Mouse (Mus musculus): ENCODE results near the gene Gm20379. TPM values are rescaled to one million over a fixed set of nuclear protein-coding genes. Genes with fewer than 3 reads are reported as not detected.

The Gm20379 gene
- not detected in 2 replicates for polyA plus RNA-seq (2011; ENCODE audit: insufficient read length, low read depth, missing spikeins)

DNA sequence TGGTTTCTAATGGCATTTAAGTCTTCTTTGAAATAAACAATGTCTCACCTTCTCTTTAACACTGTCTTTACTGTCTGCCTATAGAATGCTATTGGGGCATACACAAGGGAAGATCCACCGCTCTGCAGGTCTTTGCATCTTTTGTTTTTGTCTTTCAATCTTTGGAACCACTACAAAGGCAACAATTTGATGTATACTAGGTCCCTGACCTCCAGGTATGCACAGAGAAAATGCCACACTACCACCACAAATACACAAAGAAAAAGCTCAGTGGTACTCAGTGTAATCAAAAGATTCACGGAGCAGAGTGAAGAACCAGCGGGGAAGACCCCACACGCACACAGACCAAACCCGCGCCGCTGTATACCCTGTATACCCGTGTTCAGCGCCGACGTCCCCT, at the start of gene Gm20379:
Gm20379 (plus strand) TSS at position 301 of the 400 bp plus-strand sequence.
- H3K4me1 ChIP-seq (ENCODE audit: control insufficient read depth, insufficient read depth, low read length), result no peaks in the 10 kb centered on the region
- no peak within 1 kb of the TSS for H3K4me3 ChIP-seq (ENCODE audit: insufficient read depth, low read length)
- TF ChIP-seq CTCF (IDR thresholded peaks at IDR 0.05; ENCODE audit: borderline replicate concordance, insufficient read depth, low read length) (no peak), POLR2A (IDR thresholded peaks at IDR 0.05; ENCODE audit: low read depth, low read length) (no peak)
- no peak within 1 kb of the TSS for H3K27ac ChIP-seq (ENCODE audit: insufficient read depth, low read length)

- TF ChIP-seq CTCF (IDR thresholded peaks at IDR 0.05; ENCODE audit: borderline replicate concordance, insufficient read depth, low read length) (no peak), POLR2A (IDR thresholded peaks at IDR 0.05; ENCODE audit: low read depth, low read length) (no peak)
- Histone ChIP-seq H3K4me1 (ENCODE audit: control insufficient read depth, insufficient read depth, low read length) (no peaks in the 10 kb centered on the region), H3K27ac (ENCODE audit: insufficient read depth, low read length) (no peak overlapping the region), H3K4me3 (ENCODE audit: insufficient read depth, low read length) (no peak overlapping the region)
Observed at GRCm38 (mm10) chr13:92261329-92261728, 44.5 kb upstream of the Gm20379 start.

- H3K4me1 ChIP-seq (ENCODE audit: control insufficient read depth, insufficient read depth, low read length), result no peaks in the 10 kb centered on the region
- no peak overlapping the region for H3K4me3 ChIP-seq (ENCODE audit: insufficient read depth, low read length)
- H3K27ac ChIP-seq (ENCODE audit: insufficient read depth, low read length), result no peak overlapping the region
- no peak for TF ChIP-seq CTCF (IDR thresholded peaks at IDR 0.05; ENCODE audit: borderline replicate concordance, insufficient read depth, low read length)
- no peak for TF ChIP-seq POLR2A (IDR thresholded peaks at IDR 0.05; ENCODE audit: low read depth, low read length)
Observed at GRCm38 (mm10) chr13:92263566-92263965, 42.2 kb upstream of the Gm20379 start.

DNA sequence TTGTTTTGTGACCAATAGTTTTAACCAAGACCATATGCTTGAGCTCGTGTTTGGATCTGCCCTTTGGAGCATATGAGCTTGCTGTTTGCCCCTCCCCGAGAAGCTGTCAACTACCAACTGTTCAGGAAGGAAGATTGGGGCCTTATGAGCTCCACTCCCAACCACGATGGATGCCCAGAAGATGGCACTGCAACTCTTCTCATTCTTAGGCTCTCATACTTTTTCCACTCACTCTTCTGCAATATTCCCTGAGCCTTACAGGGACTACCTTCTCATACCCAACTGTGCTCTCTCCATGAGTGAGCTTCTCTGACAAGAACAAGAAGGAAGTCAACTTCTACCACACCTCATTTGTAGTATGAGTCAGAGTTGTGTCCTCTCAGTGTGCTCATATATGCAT, 38.7 kb upstream of the Gm20379 start:
- no peaks in the 10 kb centered on the region for H3K4me1 ChIP-seq (ENCODE audit: control insufficient read depth, insufficient read depth, low read length)
- no peak overlapping the region for H3K4me3 ChIP-seq (ENCODE audit: insufficient read depth, low read length)
- H3K27ac ChIP-seq (ENCODE audit: insufficient read depth, low read length), result no peak overlapping the region
- no peak for TF ChIP-seq CTCF (IDR thresholded peaks at IDR 0.05; ENCODE audit: borderline replicate concordance, insufficient read depth, low read length)
- no peak for TF ChIP-seq POLR2A (IDR thresholded peaks at IDR 0.05; ENCODE audit: low read depth, low read length)

DNA sequence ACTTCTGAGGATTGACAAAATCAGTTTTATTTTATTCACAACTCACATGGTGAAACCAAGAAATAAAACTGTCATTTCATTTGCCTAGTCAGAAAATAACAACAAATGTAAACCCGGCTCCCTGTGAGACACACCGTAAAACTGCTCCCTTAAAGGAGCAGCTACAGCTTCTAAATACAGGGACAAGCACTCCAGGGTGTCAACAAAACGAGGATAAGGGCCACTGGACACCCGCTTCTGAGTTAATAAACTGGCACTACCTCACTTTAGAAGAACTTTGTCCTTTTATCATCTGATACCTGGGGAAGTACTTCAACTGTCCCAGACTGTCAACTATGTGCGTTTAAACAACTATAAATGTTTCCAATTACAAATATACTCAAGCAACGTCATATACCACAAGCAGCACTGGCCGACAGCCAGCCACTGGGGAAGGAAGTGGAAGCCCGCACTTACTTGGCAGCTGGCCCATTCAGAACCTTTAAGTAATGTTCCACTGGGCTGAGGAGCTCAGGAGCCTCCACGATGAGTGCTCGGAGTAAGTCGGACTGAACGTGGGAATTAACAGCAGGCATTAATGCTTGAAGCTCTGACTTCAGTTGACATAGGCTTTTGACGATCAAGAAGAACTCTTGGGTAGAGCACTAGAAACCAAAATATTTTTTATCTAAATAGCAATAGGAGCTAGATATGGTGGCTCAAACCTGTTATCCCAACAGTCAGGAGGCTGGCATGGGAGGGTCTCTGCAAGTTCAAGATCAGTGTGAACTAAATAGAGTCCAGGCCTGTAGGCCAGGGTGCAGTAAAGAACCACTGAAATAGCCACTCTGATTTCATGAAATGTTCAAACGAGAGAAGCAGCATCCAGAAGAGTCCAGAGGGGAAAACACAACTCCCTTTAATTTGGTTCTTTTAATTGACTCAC, 31.2 kb upstream of the Gm20379 start:
- no peak for TF ChIP-seq CTCF (IDR thresholded peaks at IDR 0.05; ENCODE audit: borderline replicate concordance, insufficient read depth, low read length)
- no peak for TF ChIP-seq POLR2A (IDR thresholded peaks at IDR 0.05; ENCODE audit: low read depth, low read length)
- H3K27ac ChIP-seq (ENCODE audit: insufficient read depth, low read length), result no peak overlapping the region

GRCm38 (mm10) chr13:92275292-92275691, 30.5 kb upstream of the Gm20379 start:
- TF ChIP-seq CTCF (IDR thresholded peaks at IDR 0.05; ENCODE audit: borderline replicate concordance, insufficient read depth, low read length) (no peak), POLR2A (IDR thresholded peaks at IDR 0.05; ENCODE audit: low read depth, low read length) (no peak)
- no peak overlapping the region for H3K27ac ChIP-seq (ENCODE audit: insufficient read depth, low read length)
- peaks cover 2% of the 10 kb centered on the region; the same call in 1 of the 2 replicates for H3K4me1 ChIP-seq (ENCODE audit: control insufficient read depth, insufficient read depth, low read length)
- H3K4me3 ChIP-seq (ENCODE audit: insufficient read depth, low read length), result no peak overlapping the region

More for the DNA sequence above, 31.2 kb upstream of the Gm20379 start:
- Histone ChIP-seq H3K4me1 (ENCODE audit: control insufficient read depth, insufficient read depth, low read length) (peaks cover 2% of the 10 kb centered on the region; the same call in 1 of the 2 replicates), H3K4me3 (ENCODE audit: insufficient read depth, low read length) (no peak overlapping the region)

DNA sequence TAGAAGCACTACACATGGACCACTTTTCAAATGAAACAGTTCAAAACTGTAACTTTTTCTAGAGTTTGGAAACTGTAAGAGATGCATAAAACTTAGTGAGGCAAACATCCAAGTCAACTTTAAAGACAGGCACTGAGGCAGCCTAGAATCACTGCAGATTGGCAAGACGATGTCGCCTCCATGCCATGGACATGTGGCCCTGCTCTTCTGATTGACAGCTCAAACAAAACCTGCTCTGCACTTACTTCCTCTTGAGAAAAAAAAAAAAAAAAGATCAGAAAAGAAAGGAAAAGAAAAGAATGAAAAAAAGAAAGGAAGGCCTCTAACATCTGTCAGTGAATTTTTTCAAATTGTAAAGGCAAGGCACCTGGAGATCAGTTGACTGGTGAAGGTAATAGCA, 28.8 kb upstream of the Gm20379 start:
- H3K27ac ChIP-seq (ENCODE audit: insufficient read depth, low read length), result no peak overlapping the region
- H3K4me1 ChIP-seq (ENCODE audit: control insufficient read depth, insufficient read depth, low read length), result peaks cover 2% of the 10 kb centered on the region; the same call in 1 of the 2 replicates
- TF ChIP-seq POLR2A (IDR thresholded peaks at IDR 0.05; ENCODE audit: low read depth, low read length) (no peak), CTCF (IDR thresholded peaks at IDR 0.05; ENCODE audit: borderline replicate concordance, insufficient read depth, low read length) (no peak)
- no peak overlapping the region for H3K4me3 ChIP-seq (ENCODE audit: insufficient read depth, low read length)

GRCm38 (mm10) chr13:92291605-92292004, 14.2 kb upstream of the Gm20379 start:
- Histone ChIP-seq H3K27ac (ENCODE audit: insufficient read depth, low read length) (no peak overlapping the region), H3K4me1 (ENCODE audit: control insufficient read depth, insufficient read depth, low read length) (no peaks in the 10 kb centered on the region), H3K4me3 (ENCODE audit: insufficient read depth, low read length) (no peak overlapping the region)
- TF ChIP-seq POLR2A (IDR thresholded peaks at IDR 0.05; ENCODE audit: low read depth, low read length), result no peak
- TF ChIP-seq CTCF (IDR thresholded peaks at IDR 0.05; ENCODE audit: borderline replicate concordance, insufficient read depth, low read length), result no peak

DNA sequence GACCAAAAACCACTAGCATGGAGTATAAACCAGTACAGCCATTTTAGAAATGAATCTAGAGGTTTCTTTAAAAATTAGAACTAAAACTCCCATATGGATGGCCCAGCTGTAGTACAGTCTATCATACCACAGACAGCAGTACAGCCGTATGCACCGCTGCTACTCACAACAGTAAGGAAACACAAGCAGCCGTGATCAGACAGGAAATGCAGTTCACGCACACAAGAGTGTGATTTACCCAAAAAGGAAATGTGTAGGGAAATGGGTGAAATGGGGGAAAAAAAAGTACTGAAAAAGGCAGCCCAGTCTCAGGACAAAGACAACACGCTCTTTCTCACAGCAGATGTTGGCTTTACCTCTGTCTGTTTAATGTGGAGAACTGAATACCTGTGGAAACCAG, 11.9 kb upstream of the Gm20379 start:
- H3K4me1 ChIP-seq (ENCODE audit: control insufficient read depth, insufficient read depth, low read length), result no peaks in the 10 kb centered on the region

GRCm38 (mm10) chr13:92296490-92296889, 9.3 kb upstream of the Gm20379 start:
- H3K27ac ChIP-seq (ENCODE audit: insufficient read depth, low read length), result no peak overlapping the region
- TF ChIP-seq CTCF (IDR thresholded peaks at IDR 0.05; ENCODE audit: borderline replicate concordance, insufficient read depth, low read length) (no peak), POLR2A (IDR thresholded peaks at IDR 0.05; ENCODE audit: low read depth, low read length) (no peak)
- no peaks in the 10 kb centered on the region for H3K4me1 ChIP-seq (ENCODE audit: control insufficient read depth, insufficient read depth, low read length)

More for the DNA sequence above, 11.9 kb upstream of the Gm20379 start:
- Histone ChIP-seq H3K27ac (ENCODE audit: insufficient read depth, low read length) (no peak overlapping the region), H3K4me3 (ENCODE audit: insufficient read depth, low read length) (no peak overlapping the region)
- TF ChIP-seq POLR2A (IDR thresholded peaks at IDR 0.05; ENCODE audit: low read depth, low read length) (no peak), CTCF (IDR thresholded peaks at IDR 0.05; ENCODE audit: borderline replicate concordance, insufficient read depth, low read length) (no peak)

More at GRCm38 (mm10) chr13:92296490-92296889, 9.3 kb upstream of the Gm20379 start:
- H3K4me3 ChIP-seq (ENCODE audit: insufficient read depth, low read length), result no peak overlapping the region
